Mouse (Mus musculus) yolk sac, embryonic 10.5 days (tissue): Measurements from ENCODE around the gene Arhgap29.

Source experiments
- DNase-seq: peaks from one replicate; pipeline ENCODE4 v3.0.0-alpha.2; 2017; ENCODE audit warnings: low spot score

The Arhgap29 gene

GRCm38 (mm10) chr3:122012464-122012863 is 60.1 kb downstream of the Arhgap29 start:
- no peak for DNase-seq

GRCm38 (mm10) chr3:122018421-122018820 is 66.1 kb downstream of the Arhgap29 start:
- DNase-seq, result no peak

GRCm38 (mm10) chr3:122019159-122019558 is 66.8 kb downstream of the Arhgap29 start:
- no peak for DNase-seq

GRCm38 (mm10) chr3:122021029-122021652 is 68.8 kb downstream of the Arhgap29 start:
- no peak for DNase-seq

- DNase-seq, result no peak
Measured at GRCm38 (mm10) chr3:122022355-122022754, 70.0 kb downstream of the Arhgap29 start.

GRCm38 (mm10) chr3:122026676-122027075 is 74.3 kb downstream of the Arhgap29 start:
- DNase-seq, result no peak

- DNase-seq, result no peak
Measured at GRCm38 (mm10) chr3:122027776-122028175, 75.4 kb downstream of the Arhgap29 start.

- no peak for DNase-seq
Measured at GRCm38 (mm10) chr3:122033248-122033837, 81.0 kb downstream of the Arhgap29 start.

GRCm38 (mm10) chr3:122034240-122034639 is 81.9 kb downstream of the Arhgap29 start:
- DNase-seq, result no peak

GRCm38 (mm10) chr3:122035092-122035491 is 82.8 kb downstream of the Arhgap29 start:
- no peak for DNase-seq

- DNase-seq, result no peak
Measured at GRCm38 (mm10) chr3:122040522-122040921, 88.2 kb downstream of the Arhgap29 start.

- no peak for DNase-seq
Measured at GRCm38 (mm10) chr3:122043102-122043501, 90.8 kb downstream of the Arhgap29 start.

- DNase-seq, result no peak
Measured at GRCm38 (mm10) chr3:122043799-122044547, 91.6 kb downstream of the Arhgap29 start, which contains the start of gene Abca4. Gene Abca4, plus strand, starts transcription at chr3:122044443.

GRCm38 (mm10) chr3:122046187-122046620 is 93.9 kb downstream of the Arhgap29 start:
- no peak for DNase-seq

- no peak for DNase-seq
Measured at GRCm38 (mm10) chr3:122047402-122047801, 95.1 kb downstream of the Arhgap29 start.

GRCm38 (mm10) chr3:122047921-122048861 is 95.8 kb downstream of the Arhgap29 start:
- DNase-seq, result no peak

- no peak for DNase-seq
Measured at GRCm38 (mm10) chr3:122049158-122049557, 96.8 kb downstream of the Arhgap29 start.

GRCm38 (mm10) chr3:122058439-122059198 is 106.3 kb downstream of the Arhgap29 start:
- no peak for DNase-seq

GRCm38 (mm10) chr3:122062586-122062985 is 110.2 kb downstream of the Arhgap29 start:
- no peak for DNase-seq

GRCm38 (mm10) chr3:122064556-122065410 is 112.4 kb downstream of the Arhgap29 start:
- no peak for DNase-seq
